Mouse (Mus musculus) embryonic facial prominence, embryonic 13.5 days (tissue): Measurements from ENCODE around the gene Hsdl2. TPM values are rescaled to one million over a fixed set of nuclear protein-coding genes. Genes with fewer than 3 reads are reported as not detected.

Experiments used
- ATAC-seq: fragments of 200-750 bp; cut with Nextera tagmentation; 2 replicates; pipeline ENCODE4 v1.8.0; 2017; ENCODE audit warnings: low read depth; ENCODE audit not compliant: insufficient number of reproducible peaks, insufficient read depth, low FRiP score, low TSS enrichment
- H3K27ac ChIP-seq: fragments of 300-500 bp; sonication (generic); 2 replicates; pipeline ENCODE4 v1.5.1; 2015; ENCODE audit warnings: moderate library complexity, mild to moderate bottlenecking, inconsistent platforms
- H3K27me3 ChIP-seq: fragments of 300-500 bp; sonication (generic); 2 replicates; pipeline ENCODE4 v1.6.1; 2015; ENCODE audit warnings: mild to moderate bottlenecking, inconsistent platforms
- H3K36me3 ChIP-seq: fragments of 300-500 bp; sonication (generic); 2 replicates; pipeline ENCODE4 v1.6.1; 2015; ENCODE audit warnings: mild to moderate bottlenecking, inconsistent platforms
- H3K4me1 ChIP-seq: fragments of 300-500 bp; sonication (generic); 2 replicates; pipeline ENCODE4 v1.6.1; 2015; ENCODE audit warnings: inconsistent platforms
- H3K4me2 ChIP-seq: fragments of 300-500 bp; sonication (generic); 2 replicates; pipeline ENCODE4 v1.6.1; 2015; ENCODE audit warnings: moderate library complexity, mild to moderate bottlenecking, inconsistent platforms
- H3K4me3 ChIP-seq: fragments of 300-500 bp; sonication (generic); 2 replicates; pipeline ENCODE4 v1.5.1; 2015; ENCODE audit warnings: mild to moderate bottlenecking, inconsistent platforms
- H3K9ac ChIP-seq: fragments of 300-500 bp; sonication (generic); 2 replicates; pipeline ENCODE4 v1.6.1; 2015; ENCODE audit warnings: mild to moderate bottlenecking, inconsistent platforms
- H3K9me3 ChIP-seq: fragments of 300-500 bp; sonication (generic); 2 replicates; pipeline ENCODE4 v1.6.1; 2016; ENCODE audit warnings: inconsistent platforms
- WGBS: fragments of 180-500 bp; shearing (Covaris S2); methylation state at CpG from one replicate; pipeline ENCODE4 v1.1.7; 2015; ENCODE audit warnings: mixed read lengths; 5-methylcytosine and 5-hydroxymethylcytosine counted together
- polyA plus RNA-seq: library from polyadenylated mRNA; unstranded; fragments of >200 nt; fragmentation: Nextera tagmentation; extraction: Ambion mirVana; gene quantifications from 2 replicates; pipeline ENCODE4 v1.2.1, GENCODE M21; 2015

Hsdl2 gene
- 25.1 and 29.1 TPM in 2 replicates for polyA plus RNA-seq

DNA sequence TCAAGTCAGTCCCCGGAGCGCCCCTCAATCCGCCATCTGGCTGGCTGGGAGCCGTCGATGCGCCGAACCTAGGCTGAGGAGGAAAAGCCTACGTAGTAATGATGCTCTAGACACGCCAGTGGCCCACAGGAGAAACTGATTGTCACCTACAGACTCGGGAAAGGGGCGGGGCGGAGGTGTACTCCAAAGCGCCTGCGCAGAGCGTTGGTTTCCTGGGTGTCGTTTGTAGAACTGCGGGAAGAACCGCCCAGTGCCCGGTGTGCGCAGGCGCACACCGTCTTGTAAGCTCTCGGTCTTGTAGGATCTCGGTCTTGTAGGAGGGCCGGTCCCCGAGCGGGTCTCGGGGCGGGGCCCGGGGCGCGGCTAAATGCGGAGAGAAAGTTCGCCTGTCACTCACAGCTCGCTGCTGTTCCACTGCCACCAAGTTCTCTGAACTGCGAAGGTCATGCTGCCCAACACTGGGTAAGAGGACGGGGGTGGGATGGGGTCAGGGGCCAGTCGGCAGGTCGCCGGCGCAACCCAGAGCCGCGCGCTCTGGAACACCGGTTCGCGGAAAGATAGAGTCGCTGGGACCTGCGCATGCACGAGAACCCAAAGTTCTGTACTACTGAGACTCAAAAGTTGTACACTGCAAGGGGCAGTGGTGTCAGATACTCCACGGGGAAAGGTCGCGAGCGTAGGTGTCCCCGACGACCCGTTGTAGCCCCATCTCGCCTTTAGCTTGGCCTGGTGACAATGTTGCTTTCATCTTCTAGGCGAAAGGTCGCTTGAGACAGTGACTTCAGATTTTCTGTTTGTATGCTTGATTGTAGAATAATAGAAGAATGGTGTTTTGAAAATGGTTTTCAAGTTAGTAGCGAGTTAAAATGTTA, at the start of gene Hsdl2:
Gene Hsdl2 (plus strand): TSS at position 250 of the 872 bp plus-strand sequence.
- Histone ChIP-seq H3K4me3 (peak within 1 kb of the TSS; percentile 72), H3K4me1 (peaks cover 10% of the 10 kb centered on the region), H3K27ac (peak within 1 kb of the TSS; percentile 91), H3K36me3 (no peaks in the 10 kb centered on the region), H3K9ac (peak within 1 kb of the TSS; percentile 82), H3K27me3 (no peaks in the 10 kb centered on the region), H3K4me2 (peak within 1 kb of the TSS; percentile 74), H3K9me3 (no peaks in the 10 kb centered on the region)
- under 1% methylated on average over 61 of the region's 61 CpGs for WGBS
- ATAC-seq = peak; percentile 96

DNA sequence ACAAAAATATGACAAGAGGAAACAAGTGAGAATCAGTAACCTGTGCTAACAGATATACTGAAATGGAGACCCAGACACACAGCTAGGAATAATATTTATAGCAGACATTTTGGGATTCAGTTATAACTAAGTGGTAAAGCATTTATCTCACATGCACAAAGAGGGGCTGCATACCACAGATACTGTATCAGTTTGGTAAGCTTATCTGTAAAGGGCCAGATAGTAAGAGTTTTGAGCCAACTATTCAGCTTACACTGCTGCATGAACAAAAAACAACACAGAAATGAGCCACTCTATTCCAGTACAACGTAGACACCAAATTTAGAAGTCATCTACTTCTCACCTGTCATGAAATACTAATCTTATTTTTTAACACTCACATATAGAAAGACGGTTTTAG, 48.1 kb upstream of the Hsdl2 start:
- H3K36me3 ChIP-seq = no peaks in the 10 kb centered on the region
- H3K9me3 ChIP-seq = no peaks in the 10 kb centered on the region
- no peak overlapping the region for H3K4me2 ChIP-seq
- no peak overlapping the region for H3K4me3 ChIP-seq
- H3K27me3 ChIP-seq = no peaks in the 10 kb centered on the region
- WGBS = 84% methylated on average over 2 of the region's 2 CpGs
- H3K9ac ChIP-seq = no peak overlapping the region
- no peaks in the 10 kb centered on the region for H3K4me1 ChIP-seq
- ATAC-seq = no peak
- no peak overlapping the region for H3K27ac ChIP-seq

DNA sequence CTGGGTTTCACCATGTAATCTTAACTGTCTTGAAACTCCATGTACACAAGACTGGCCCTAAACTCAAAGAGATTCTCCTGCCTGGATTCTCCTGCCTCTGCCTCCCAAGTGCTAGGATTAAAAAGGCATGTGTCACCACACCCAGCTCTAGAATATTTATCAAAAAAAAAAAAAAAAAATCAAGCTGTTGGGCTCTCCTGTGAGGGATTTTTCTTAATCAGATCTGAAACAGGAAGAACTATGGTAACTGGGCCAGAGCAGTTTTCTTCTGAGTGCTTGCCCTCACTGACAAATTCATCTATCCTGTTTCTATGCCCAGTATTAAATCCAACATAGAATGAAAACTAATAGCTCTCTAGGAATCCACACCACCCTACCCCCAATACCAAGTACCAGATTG, 45.7 kb upstream of the Hsdl2 start:
- H3K9me3 ChIP-seq = no peaks in the 10 kb centered on the region
- no peak overlapping the region for H3K4me3 ChIP-seq
- no peaks in the 10 kb centered on the region for H3K27me3 ChIP-seq
- no peaks in the 10 kb centered on the region for H3K36me3 ChIP-seq
- H3K4me1 ChIP-seq = no peaks in the 10 kb centered on the region
- no peak for ATAC-seq
- no peak overlapping the region for H3K9ac ChIP-seq
- no peak overlapping the region for H3K27ac ChIP-seq
- H3K4me2 ChIP-seq = no peak overlapping the region

DNA sequence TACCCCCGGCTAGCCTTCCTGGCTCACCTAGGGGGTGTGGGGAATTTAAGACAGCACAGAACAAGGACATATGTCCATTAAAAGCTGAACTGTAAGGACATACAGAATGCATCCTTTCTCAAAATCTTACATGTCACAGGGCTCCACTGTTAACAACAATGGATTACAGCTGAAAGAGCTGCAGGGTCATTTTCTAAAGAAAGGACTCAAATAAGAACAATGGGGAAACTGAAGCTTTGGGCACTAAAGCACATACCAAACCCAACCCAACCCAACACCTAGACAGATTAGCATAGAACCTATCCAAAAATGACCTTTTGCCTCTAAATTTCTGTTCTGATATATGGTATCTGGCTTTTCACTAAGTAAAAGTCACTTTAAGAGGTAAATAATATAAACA, 45.1 kb upstream of the Hsdl2 start:
- WGBS = 97% methylated on average over 1 of the region's 1 CpGs
- Histone ChIP-seq H3K4me3 (no peak overlapping the region), H3K9ac (no peak overlapping the region), H3K27ac (no peak overlapping the region), H3K9me3 (no peaks in the 10 kb centered on the region), H3K27me3 (no peaks in the 10 kb centered on the region), H3K4me2 (no peak overlapping the region), H3K36me3 (no peaks in the 10 kb centered on the region), H3K4me1 (no peaks in the 10 kb centered on the region)
- no peak for ATAC-seq

DNA sequence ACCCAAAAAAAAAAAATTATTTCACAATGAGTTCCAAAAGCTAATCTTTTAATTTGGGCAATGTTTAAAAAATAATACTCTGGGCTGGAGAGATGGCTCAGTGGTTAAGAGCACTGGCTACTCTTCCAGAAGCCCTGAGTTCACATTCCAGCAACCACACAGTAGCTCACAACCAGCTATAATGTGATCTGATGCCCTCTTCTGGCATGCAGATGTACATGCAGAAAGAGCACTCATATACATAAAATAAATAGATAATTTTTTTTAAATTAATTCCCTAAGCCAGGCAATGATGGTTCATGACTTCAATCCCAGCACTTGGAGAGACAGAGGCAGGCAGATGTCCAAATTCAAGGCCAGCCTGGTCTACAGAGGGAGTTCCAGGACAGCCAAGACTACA, 38.4 kb upstream of the Hsdl2 start:
- no peak overlapping the region for H3K27ac ChIP-seq
- ATAC-seq = no peak
- no peaks in the 10 kb centered on the region for H3K36me3 ChIP-seq
- H3K4me2 ChIP-seq = no peak overlapping the region
- H3K9me3 ChIP-seq = no peaks in the 10 kb centered on the region
- H3K9ac ChIP-seq = no peak overlapping the region
- no peaks in the 10 kb centered on the region for H3K27me3 ChIP-seq
- no peak overlapping the region for H3K4me3 ChIP-seq
- peaks cover 14% of the 10 kb centered on the region for H3K4me1 ChIP-seq

DNA sequence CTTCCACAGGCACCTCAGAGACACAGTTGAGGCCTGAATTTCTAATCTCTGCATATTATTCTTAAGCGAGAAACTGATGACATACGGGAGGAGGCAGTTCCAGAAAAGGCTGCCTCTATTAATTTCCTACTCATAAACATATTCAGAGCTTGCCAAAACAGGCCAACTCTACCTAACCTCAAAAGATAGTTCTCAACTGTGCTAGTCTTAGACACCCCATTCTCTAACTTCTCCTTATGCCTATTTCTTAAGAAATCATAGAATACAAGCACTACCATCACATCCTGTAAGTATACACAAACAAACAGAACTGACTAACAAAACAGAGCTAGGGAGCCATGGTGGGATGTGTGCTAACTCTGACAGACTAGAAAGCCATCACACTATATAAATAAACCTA, 36.7 kb upstream of the Hsdl2 start:
- H3K27me3 ChIP-seq = no peaks in the 10 kb centered on the region
- H3K4me1 ChIP-seq = peaks cover 14% of the 10 kb centered on the region
- ATAC-seq = no peak
- H3K27ac ChIP-seq = no peak overlapping the region
- no peak overlapping the region for H3K4me2 ChIP-seq
- H3K9me3 ChIP-seq = no peaks in the 10 kb centered on the region
- WGBS = 74% methylated on average over 2 of the region's 2 CpGs
- H3K4me3 ChIP-seq = no peak overlapping the region
- no peak overlapping the region for H3K9ac ChIP-seq
- no peaks in the 10 kb centered on the region for H3K36me3 ChIP-seq

DNA sequence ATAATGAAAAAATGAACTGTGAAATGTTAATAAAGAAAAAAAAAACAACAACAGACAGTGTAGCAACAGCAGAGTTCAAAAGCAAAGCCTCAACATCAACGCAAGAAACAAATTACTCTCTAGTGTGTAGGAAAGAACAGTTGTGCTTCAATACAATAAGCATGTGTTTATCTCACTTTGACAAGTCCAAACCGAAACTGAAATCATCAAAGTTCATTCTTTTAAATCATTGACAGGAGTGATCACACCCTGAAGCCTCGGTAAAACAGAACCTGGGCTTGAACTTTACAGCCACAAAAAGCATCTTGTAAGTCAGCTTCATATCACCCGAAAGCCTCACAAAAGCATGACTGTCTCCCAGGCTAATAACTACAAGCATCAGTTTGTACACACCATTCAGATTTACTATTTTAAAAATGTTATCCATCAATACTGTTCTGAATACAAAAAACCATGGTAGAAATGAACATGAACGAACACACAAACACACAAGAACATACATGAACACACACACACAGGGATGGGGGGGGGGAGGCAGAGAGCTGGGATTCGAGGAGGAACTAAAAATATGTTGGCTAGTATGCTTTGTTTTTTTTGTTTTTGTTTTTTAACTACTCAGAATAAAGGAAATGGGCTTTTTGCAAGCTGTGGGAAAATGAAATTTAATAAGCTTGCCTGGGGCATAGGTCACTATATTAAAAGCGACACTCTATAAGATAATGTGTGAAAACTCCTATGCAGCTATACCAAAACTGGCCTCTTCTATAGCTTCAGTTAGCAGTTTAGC, 34.9 kb upstream of the Hsdl2 start:
- Histone ChIP-seq H3K4me1 (peaks cover 14% of the 10 kb centered on the region), H3K27ac (no peak overlapping the region), H3K9me3 (no peaks in the 10 kb centered on the region), H3K9ac (no peak overlapping the region), H3K4me2 (peak overlapping the region; percentile 81), H3K36me3 (no peaks in the 10 kb centered on the region), H3K4me3 (no peak overlapping the region), H3K27me3 (no peaks in the 10 kb centered on the region)
- ATAC-seq = no peak
- 51% methylated on average over 7 of the region's 7 CpGs for WGBS

DNA sequence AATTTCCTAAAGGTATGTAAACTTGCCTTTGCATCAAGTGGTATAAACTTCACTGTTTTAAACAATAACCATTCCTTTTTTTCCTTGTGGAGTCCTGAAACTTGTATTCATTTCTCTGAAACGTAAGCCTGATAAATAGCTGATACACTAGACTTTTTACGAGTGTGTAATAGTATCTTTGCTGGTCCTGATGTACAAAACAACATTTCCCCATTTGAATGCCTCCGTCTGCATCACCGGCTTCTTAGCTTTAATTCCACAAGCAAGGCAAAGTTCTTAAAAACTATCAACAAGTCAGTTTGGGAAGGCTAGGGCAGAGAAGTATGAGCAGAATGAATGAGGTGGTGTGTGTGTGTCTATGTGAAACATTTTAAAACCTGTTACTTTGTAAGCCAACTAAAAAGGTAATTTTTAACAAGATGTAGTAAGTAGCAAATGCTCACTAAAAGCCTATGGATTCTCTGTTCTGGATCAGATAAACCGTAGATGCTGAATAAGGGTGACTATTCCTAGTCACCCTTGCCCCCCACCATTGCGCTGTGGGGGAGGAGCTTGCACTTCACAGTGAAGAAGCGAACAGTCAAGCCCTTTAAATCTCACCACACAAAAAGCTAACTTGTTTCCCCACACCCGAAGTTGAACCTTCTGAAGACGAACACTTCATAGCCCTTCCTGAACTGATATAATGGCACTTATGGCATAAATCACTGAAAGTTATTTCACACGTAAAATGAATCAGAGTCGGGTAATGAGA, 34.0 kb upstream of the Hsdl2 start:
- peak overlapping the region; percentile 59 for H3K9ac ChIP-seq
- peak overlapping the region; percentile 77 for H3K4me3 ChIP-seq
- no peaks in the 10 kb centered on the region for H3K36me3 ChIP-seq
- no peak for ATAC-seq
- 10% methylated on average over 11 of the region's 11 CpGs for WGBS
- H3K4me2 ChIP-seq = peak overlapping the region; percentile 81
- no peaks in the 10 kb centered on the region for H3K27me3 ChIP-seq
- no peaks in the 10 kb centered on the region for H3K9me3 ChIP-seq
- no peak overlapping the region for H3K27ac ChIP-seq
- H3K4me1 ChIP-seq = peaks cover 14% of the 10 kb centered on the region

DNA sequence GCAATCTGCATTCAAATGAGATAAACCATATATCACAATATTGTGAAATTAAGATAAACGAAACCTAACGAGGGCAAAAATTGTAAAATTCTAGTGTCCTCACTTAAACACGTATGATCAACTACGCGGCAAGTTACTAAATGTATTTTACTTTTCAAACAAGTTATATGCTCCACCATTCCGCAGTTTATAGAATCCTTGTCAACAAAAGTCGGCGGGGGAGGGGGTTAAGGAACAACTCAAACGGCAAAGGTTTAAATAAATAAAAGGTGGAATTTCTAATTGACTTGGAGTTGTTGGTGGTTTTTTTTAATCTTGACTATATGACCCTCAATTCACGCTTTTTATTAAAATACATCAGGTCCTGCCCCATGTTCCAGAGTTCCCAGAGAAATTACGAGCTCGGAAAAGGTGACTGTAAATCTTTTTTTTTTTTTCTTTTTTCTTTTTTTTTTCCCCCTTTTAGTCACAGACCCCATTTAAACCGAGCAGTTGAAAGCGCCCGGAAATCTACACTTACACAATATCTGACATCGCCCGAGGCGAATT, 33.3 kb upstream of the Hsdl2 start:
- Histone ChIP-seq H3K4me3 (peak overlapping the region; percentile 77), H3K36me3 (no peaks in the 10 kb centered on the region), H3K4me1 (peaks cover 14% of the 10 kb centered on the region), H3K27me3 (no peaks in the 10 kb centered on the region), H3K4me2 (peak overlapping the region; percentile 81), H3K27ac (0 out of 2 replicates have a peak overlapping the region, but pooled peaks have one; percentile 94), H3K9ac (peak overlapping the region; percentile 91), H3K9me3 (no peaks in the 10 kb centered on the region)
- ATAC-seq = no peak
- WGBS = 4% methylated on average over 18 of the region's 18 CpGs

DNA sequence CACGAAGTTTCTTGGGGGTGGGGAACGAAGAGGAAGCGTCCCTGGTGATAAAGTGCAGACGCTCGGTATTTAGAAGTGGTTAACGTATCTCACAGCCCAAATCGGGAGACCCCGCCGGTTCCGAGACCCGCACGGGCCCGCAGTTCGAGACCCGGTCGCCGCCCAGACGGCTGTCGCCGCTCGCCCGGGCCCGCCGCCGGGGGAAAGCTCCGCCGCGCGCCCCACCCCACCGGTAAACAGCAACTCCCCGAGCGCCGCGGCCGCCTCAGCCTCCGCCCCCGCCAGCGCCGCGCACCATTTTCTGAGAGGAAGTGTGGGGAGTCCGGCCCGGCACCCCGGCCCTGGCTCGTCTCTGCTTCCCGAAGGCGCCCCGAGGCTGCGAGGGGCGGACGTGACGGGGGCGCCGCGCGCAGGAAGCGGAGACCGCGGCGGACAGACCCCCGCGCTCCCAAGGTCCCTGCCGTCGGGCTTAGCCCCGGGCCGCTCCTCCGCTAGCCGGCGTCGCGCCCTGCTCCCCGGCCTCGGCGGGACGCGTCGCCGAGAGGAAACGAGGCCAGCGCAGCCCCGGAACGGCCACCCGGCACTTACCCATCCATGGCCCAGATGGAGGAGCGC, 32.7 kb upstream of the Hsdl2 start:
- under 1% methylated on average over 77 of the region's 83 CpGs for WGBS

More for the DNA sequence above, 32.7 kb upstream of the Hsdl2 start:
- peak overlapping the region; percentile 81 for H3K4me2 ChIP-seq
- peak; percentile 66 for ATAC-seq
- no peaks in the 10 kb centered on the region for H3K36me3 ChIP-seq
- H3K9me3 ChIP-seq = no peaks in the 10 kb centered on the region
- peaks cover 14% of the 10 kb centered on the region for H3K4me1 ChIP-seq
- no peaks in the 10 kb centered on the region for H3K27me3 ChIP-seq
- peak overlapping the region; percentile 77 for H3K4me3 ChIP-seq
- H3K27ac ChIP-seq = peak overlapping the region; percentile 94
- peak overlapping the region; percentile 91 for H3K9ac ChIP-seq
